Mouse (Mus musculus) inflammation-experienced regulatory T-cells, adult 16 weeks (primary cell): ENCODE results near the gene Creb3. TPM values are rescaled to one million over a fixed set of nuclear protein-coding genes. Genes with fewer than 3 reads are reported as not detected.

Experiments
- polyA plus RNA-seq: library from polyadenylated mRNA; unstranded; fragments of 100-300 nt; shearing (Covaris generic); gene quantifications from one replicate; pipeline ENCODE4 v1.2.1, GENCODE M21; 2017

Gene Creb3
- polyA plus RNA-seq, result 96.5 TPM

DNA sequence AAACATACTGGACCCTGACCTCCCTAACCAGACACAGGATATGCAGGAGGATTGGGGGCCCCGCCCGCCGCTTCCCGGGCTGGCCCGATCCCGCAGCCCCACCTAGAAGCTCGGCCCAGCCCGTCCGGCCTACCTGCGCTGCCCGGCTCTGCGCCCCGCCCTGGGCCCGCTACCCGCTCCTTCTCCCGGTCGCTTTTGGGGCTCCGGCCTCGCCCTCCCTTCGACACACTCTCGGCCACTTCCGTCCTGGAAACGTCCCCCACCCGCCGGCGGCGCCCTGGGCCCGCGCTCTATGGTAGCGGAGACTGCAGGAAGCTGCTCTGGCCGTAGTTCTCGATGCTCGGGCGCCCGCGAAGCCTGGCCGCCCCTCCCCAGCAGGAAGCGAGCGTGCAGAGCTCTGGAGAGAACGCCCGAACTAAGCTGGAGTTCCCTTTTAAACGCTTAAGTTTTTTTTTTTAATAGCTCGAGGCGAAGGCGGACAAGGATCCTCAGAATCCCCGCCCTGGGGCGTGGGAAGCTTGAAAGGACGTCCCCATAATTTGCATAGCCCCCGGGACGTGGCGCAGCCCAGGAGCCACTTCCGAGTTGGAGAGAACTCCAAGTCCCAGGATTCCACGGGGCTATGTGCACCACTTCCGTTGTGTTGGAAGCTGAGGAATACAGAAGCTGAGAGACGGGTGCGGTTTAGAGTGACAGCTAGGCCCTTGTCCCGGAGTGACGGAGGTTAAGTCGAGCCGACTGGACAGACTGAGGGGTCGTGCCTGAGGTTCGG, at the start of gene Creb3, which contains the start of gene Tln1:
Gene Creb3, plus strand, starts transcription at position 336 of the 772 bp plus-strand sequence.
Gene Tln1, minus strand, starts transcription at position 695 of the 772 bp plus-strand sequence.

DNA sequence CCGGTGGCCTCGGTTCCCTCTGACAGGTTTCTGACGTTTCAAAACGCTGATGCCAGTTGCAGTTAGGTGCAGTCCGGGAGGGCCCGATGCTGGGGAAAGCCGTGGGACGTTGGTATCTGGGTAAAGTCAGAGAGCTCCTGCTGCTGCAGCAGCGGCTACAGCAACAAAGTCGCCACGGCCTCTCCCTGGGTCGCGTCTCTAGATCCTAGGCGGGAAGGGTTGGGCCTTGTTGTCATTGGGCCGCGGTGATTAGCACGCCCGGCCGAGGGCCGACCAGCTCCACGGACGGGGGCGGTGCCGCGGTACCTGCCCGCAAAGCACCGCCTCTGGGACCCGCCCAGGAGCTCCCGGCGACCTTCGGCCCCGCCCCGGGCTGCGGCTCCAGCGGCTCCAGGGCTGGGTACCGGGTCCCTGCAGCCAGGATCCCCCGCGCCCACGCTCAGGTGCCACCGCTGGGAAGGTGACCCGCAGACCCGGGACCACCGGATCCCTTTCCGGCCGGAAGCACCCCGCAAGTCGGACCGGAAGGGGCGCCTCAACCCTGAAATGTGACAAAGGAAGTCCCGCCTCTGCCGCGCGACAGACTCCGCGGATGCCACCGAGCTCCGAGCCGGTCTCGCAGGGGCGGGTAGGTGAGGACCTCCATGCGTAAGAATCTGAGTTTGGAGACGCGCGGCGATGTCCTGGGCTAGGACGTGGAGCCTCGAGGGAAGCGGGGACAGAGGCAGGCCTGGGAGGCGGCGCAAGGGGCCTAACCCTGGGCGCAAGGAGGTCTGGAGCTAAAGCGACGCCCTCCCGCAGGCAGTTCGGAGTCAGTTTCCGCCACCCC, 16.5 kb downstream of the Creb3 start, which contains the start of the genes Rgp1 and Gba2:
Gene Rgp1, plus strand, starts transcription at position 340 of the 829 bp plus-strand sequence.
Gene Gba2, minus strand, starts transcription at position 498 of the 829 bp plus-strand sequence.

DNA sequence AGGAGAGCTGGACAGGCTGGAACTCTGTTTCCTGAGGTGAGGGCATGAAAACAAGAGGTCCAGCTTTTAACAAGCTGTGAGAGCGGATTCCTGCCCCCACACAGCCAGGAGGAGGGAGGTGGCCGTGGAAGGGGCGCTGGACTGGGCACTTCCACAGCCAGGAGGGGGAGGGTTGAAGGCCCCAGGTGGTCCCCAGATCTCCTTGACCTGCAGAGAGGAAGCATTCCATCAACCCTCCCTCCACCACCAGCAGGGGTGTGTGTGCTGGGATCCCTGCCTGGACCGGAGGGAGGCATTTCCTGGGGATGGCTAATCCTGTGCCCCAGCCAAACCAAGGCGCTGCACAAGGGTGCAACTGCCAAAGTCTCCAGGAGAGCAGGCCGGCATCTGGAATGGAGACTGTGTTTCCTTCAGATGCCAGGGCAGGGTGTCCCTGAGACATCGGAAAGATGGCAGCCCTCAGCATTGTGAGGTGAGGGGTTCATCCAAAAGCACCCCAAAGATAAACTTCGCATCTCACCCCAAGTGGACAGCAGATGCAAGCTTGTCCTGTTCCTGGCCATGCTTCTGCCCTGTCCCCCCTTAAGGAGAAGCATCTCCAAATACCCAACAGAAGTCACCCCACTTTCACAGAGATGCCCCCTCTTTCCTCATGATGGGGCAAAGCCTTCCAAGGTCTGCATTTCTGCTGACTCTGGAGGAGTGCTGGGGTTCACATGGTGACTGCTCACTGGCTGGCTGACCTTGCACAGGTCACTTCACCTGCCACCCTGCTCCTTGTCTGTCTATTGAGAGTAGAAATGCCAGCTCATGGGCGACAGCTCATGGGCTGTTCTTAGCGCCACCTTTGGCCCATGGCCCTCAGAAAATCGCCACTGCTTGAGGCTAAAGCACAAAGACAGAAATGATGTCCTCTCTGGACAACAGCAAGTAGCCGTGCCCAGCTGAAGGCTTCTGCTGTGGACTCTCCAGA, 22.6 kb downstream of the Creb3 start, which contains the start of gene Msmp:
Gene Msmp, minus strand, starts transcription at position 51 of the 973 bp plus-strand sequence.

Other genes starting within 250 kb of the Creb3 start
- 0.22 TPM for gene Rusc2, start 180.4 kb upstream of the Creb3 start, polyA plus RNA-seq
- gene Fam166b, start 133.2 kb upstream of the Creb3 start, polyA plus RNA-seq, result not detected
- gene Tesk1, start 120.4 kb upstream of the Creb3 start, polyA plus RNA-seq, result 0.61 TPM
- 85.9 TPM for gene Cd72, start 107.7 kb upstream of the Creb3 start, polyA plus RNA-seq
- 156 TPM for gene Sit1, start 78.6 kb upstream of the Creb3 start, polyA plus RNA-seq
- gene Ccdc107, start 69.4 kb upstream of the Creb3 start, polyA plus RNA-seq, result 96.1 TPM
- gene Arhgef39, start 62.6 kb upstream of the Creb3 start, polyA plus RNA-seq, result 6.2 TPM
- 1.0 TPM for gene Car9, start 55.4 kb upstream of the Creb3 start, polyA plus RNA-seq
- gene Tpm2, start 38.6 kb upstream of the Creb3 start, polyA plus RNA-seq, result not detected
- gene Tln1, start 359 bp downstream of the Creb3 start, polyA plus RNA-seq, result 397 TPM
- gene Rgp1, start 16.4 kb downstream of the Creb3 start, polyA plus RNA-seq, result 21.7 TPM
- gene Gba2, start 16.5 kb downstream of the Creb3 start, polyA plus RNA-seq, result 35.9 TPM
- 3.5 TPM for gene Msmp, start 22.2 kb downstream of the Creb3 start, polyA plus RNA-seq
- not detected for gene Npr2, start 69.6 kb downstream of the Creb3 start, polyA plus RNA-seq
- gene Spag8, start 91.3 kb downstream of the Creb3 start, polyA plus RNA-seq, result 0.50 TPM
- gene Hint2, start 94.1 kb downstream of the Creb3 start, polyA plus RNA-seq, result 79.8 TPM
- 0.89 TPM for gene Tmem8b, start 106.6 kb downstream of the Creb3 start, polyA plus RNA-seq
- 1.2 TPM for gene Fam221b, start 106.8 kb downstream of the Creb3 start, polyA plus RNA-seq
- not detected for gene Olfr70, start 138.5 kb downstream of the Creb3 start, polyA plus RNA-seq
- not detected for gene Olfr71, start 147.9 kb downstream of the Creb3 start, polyA plus RNA-seq
- not detected for gene Hrct1, start 164.9 kb downstream of the Creb3 start, polyA plus RNA-seq
- gene Spaar, start 167.7 kb downstream of the Creb3 start, polyA plus RNA-seq, result not detected
- not detected for gene Olfr159, start 208.7 kb downstream of the Creb3 start, polyA plus RNA-seq